Mouse (Mus musculus): ENCODE results near the gene Akap6.

DNA sequence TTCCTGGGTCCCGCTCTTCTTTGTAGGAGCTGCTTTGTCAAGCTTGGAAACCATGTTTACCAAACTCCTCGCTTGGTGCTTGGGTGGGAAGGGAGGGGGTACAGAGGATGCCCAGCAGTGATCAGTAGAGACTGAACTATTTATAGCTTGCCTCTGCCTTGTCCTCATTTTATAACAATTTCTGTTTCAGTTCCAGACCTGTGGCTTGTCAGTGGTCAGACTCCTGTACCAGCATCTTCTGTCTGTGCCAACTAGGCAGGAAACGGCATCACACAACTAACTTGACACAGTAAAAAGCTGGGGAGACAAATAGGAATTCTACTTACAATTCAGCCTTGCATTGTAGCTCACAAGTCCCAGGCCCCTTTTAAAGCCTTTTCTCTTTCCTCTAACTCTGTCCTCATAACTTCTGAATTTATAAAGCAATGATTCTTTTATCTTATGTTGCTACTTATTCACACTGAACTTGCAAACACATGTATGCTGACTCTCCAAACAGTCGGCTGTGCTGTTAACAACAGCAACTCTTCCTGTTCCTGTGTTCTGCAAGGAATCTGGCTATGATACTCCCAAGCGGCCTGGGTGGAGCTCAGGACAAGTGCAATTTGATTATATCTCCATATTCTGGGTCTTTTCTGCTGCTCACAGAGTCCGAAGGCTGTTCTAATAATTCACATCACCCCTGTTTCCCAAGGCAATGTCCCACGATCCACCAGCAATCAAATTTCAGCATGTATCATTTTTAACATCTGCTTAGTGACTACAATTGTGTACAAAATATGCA lies 12.9 kb downstream of the Akap6 start:
- TF ChIP-seq ZC3H11A (IDR thresholded peaks at IDR 0.05; ENCODE audit: borderline replicate concordance, low read depth, low read length) (no peak), CHD2 (IDR thresholded peaks at IDR 0.05; ENCODE audit: low read depth, low read length) (no peak), HCFC1 (IDR thresholded peaks at IDR 0.05; ENCODE audit: borderline replicate concordance, insufficient read depth, low read length) (no peak), ZNF384 (IDR thresholded peaks at IDR 0.05; ENCODE audit: low read depth, low read length) (no peak), MAFK (IDR thresholded peaks at IDR 0.05; ENCODE audit: insufficient read depth, low read depth, low read length) (no peak)
